Mouse (Mus musculus): Measurements from ENCODE around the gene Icam4. TPM values are rescaled to one million over a fixed set of nuclear protein-coding genes. Genes with fewer than 3 reads are reported as not detected.

Gene Icam4
- polyA plus RNA-seq, 1 experiment from 2014 or later: 0.99 TPM

DNA sequence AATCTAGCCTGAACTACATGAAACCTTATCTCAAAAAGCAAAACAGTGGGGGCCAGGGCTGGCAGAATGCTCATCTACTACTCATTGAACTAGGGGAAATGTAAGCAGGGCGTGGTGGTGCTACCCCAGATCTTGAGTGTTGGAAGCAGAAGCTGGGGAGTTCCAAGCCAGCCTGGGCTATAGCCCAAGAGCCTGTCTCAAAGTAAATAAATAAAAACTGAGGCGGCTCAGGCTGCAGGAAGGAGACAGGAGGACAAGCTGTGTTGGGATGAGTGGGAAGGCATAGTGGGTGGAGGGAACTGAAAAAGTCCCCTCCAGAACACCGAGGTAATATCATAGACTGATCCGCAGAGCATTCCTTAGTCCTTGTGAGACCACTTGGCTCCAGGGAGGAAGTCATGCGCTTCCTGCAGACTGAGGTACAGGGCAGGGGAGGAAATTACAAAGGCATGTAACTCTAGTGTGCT lies 17.3 kb upstream of the Icam4 start:
- CTCF ChIA-PET: interaction anchor here (2.2 kb wide), 1 partner anchor 18 kb away, joined by 7 read pairs; no protein-coding TSS in a partner anchor
- POLR2A ChIA-PET: no interaction called here
- peak; percentile 15 for ATAC-seq
- in situ Hi-C loops (cut with MboI; ENCODE audit: low pct_unique_long_range_greater_than_20kb): no loop called here
- TF ChIP-seq CTCF (IDR thresholded peaks at IDR 0.05): no peak
- peaks cover 4% of the 10 kb centered on the region for H3K27me3 ChIP-seq
- DNase-seq (ENCODE audit: low read depth, low spot score): no peak

- peak; percentile 6 for ATAC-seq
- DNase-seq (ENCODE audit: low read depth, low spot score): no peak
- in situ Hi-C loops (cut with MboI; ENCODE audit: low pct_unique_long_range_greater_than_20kb): no loop called here
- H3K27me3 ChIP-seq: peaks cover 4% of the 10 kb centered on the region
- no peak for TF ChIP-seq CTCF (IDR thresholded peaks at IDR 0.05)
- ChIA-PET CTCF (interaction anchor here (2.2 kb wide), 1 partner anchor 18 kb away, joined by 7 read pairs; no protein-coding TSS in a partner anchor), POLR2A (interaction anchor here (0.6 to 0.7 kb wide), 2 partner anchors 70 to 129 kb away, joined by 3 to 4 read pairs; no protein-coding TSS in a partner anchor)
These were observed 16.8 kb upstream of the Icam4 start for GRCm38 (mm10) chr9:21012368-21012767.

DNA sequence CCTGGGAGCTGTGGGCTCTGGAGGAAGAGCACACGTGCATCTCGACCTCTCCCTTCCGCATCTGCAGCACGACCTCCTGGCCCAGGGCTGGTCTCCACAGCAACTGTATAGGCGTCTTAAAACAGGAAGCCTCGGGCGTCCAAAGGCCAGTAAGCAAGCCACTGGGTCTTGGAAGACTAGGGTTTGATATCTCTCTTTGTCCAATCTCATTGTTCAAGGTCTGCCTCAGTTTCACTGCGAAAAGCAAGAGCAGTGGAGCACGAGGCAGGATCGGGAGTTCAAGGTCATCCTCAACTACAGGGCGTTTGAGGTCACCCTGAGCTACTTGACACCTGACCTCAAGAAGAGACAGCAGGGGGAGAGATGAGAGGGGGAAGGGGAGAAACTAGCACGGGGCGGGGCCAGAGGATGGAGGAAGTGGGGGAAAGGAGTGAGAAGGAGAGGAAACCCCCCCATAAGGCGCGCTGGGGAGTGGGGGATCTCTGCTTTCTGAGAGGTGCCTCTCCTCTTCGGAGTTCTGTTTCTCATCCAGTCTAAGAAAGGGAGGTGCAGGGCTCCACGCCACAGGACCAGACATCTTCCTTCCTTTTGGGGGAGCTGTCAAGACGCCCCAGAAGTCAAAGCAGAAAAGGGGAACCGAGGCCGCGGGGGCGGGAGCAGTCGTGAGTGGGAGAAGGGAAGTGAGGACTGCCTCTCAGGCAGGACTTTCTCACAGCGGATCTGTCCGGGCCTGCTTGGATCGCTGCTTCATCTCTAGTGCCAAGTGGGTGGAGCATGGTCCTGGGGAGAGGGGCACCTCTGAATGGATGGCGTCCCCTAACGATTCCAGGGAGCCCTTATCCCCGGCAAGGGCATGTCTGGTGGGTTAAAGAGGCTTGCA lies 14.2 kb upstream of the Icam4 start:
- in situ Hi-C loops (cut with MboI; ENCODE audit: low pct_unique_long_range_greater_than_20kb): no loop called here
- ATAC-seq: no peak
- ChIA-PET CTCF (no interaction called here), POLR2A (interaction anchor here (0.6 to 0.8 kb wide), 2 partner anchors 9 to 110 kb away, joined by 3 to 4 read pairs; no protein-coding TSS in a partner anchor)
- no peak for TF ChIP-seq CTCF (IDR thresholded peaks at IDR 0.05)
- DNase-seq (ENCODE audit: low read depth, low spot score): no peak
- H3K27me3 ChIP-seq: peaks cover 4% of the 10 kb centered on the region

DNA sequence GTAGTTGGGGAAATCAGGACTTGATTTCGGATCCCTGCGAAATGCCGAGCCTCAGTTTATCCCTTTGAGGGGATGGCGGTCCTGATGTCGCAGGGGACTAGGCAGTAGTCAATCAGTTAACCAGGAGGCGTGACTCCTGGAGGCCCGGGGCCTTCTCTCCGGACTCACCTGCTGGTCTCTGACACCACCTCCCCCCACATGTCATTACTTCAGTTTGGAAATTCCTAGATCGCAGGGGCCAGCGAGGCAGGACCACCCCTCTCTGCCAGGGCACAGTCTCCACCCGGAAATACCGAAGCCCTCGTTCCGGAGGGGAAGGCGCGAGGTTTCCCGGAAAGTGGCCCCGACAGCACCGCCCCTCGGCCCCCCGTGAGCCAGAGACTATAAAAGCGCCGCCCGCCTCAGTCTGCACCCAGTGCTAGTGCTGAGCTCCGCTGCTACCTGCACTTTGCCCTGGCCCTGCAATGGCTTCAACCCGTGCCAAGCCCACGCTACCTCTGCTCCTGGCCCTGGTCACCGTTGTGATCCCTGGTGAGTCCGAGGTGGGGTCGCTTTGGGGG lies 13.5 kb upstream of the Icam4 start, which contains the start of gene Icam1:
TSS of gene Icam1 (plus strand) at position 415 of the 560 bp plus-strand sequence.
- ChIA-PET CTCF (no interaction called here), POLR2A (no interaction called here)
- no peak for TF ChIP-seq CTCF (IDR thresholded peaks at IDR 0.05)
- peaks cover 4% of the 10 kb centered on the region for H3K27me3 ChIP-seq
- in situ Hi-C loops (cut with MboI; ENCODE audit: low pct_unique_long_range_greater_than_20kb): no loop called here
- ATAC-seq (no peak), DNase-seq (ENCODE audit: low read depth, low spot score) (no peak)

- TF ChIP-seq CTCF (IDR thresholded peaks at IDR 0.05): no peak
- POLR2A ChIA-PET: no interaction called here
These were observed 12.6 kb upstream of the Icam4 start for GRCm38 (mm10) chr9:21016331-21017176.

GRCm38 (mm10) chr9:21017177-21017575 lies 12.0 kb upstream of the Icam4 start:
- ATAC-seq (no peak), DNase-seq (ENCODE audit: low read depth, low spot score) (no peak)
- CTCF ChIA-PET: interaction anchor here (0.8 kb wide), 1 partner anchor 9 kb away, joined by 3 read pairs; no protein-coding TSS in a partner anchor
- TF ChIP-seq CTCF (IDR thresholded peaks at IDR 0.05): no peak
- peaks cover 4% of the 10 kb centered on the region for H3K27me3 ChIP-seq
- POLR2A ChIA-PET: no interaction called here
- in situ Hi-C loops (cut with MboI; ENCODE audit: low pct_unique_long_range_greater_than_20kb): no loop called here

More at GRCm38 (mm10) chr9:21016331-21017176, 12.6 kb upstream of the Icam4 start:
- DNase-seq (ENCODE audit: low read depth, low spot score): no peak
- CTCF ChIA-PET: interaction anchor here (0.8 kb wide), 1 partner anchor 9 kb away, joined by 3 read pairs; no protein-coding TSS in a partner anchor
- peaks cover 4% of the 10 kb centered on the region for H3K27me3 ChIP-seq
- in situ Hi-C loops (cut with MboI; ENCODE audit: low pct_unique_long_range_greater_than_20kb): no loop called here
- ATAC-seq: no peak

GRCm38 (mm10) chr9:21018600-21018999 lies 10.6 kb upstream of the Icam4 start:
- DNase-seq (ENCODE audit: low read depth, low spot score): no peak
- in situ Hi-C loops (cut with MboI; ENCODE audit: low pct_unique_long_range_greater_than_20kb): no loop called here
- H3K27me3 ChIP-seq: peaks cover 4% of the 10 kb centered on the region
- no peak for TF ChIP-seq CTCF (IDR thresholded peaks at IDR 0.05)
- no peak for ATAC-seq
- ChIA-PET POLR2A (no interaction called here), CTCF (interaction anchor here (0.8 kb wide), 1 partner anchor 11 kb away, joined by 3 read pairs; the partner anchor contains the start of gene Icam4)

GRCm38 (mm10) chr9:21021363-21021762 lies 7.8 kb upstream of the Icam4 start:
- ChIA-PET CTCF (no interaction called here), POLR2A (no interaction called here)
- no peak for TF ChIP-seq CTCF (IDR thresholded peaks at IDR 0.05)
- no peak for ATAC-seq
- DNase-seq (ENCODE audit: low read depth, low spot score): no peak
- peaks cover 3% of the 10 kb centered on the region for H3K27me3 ChIP-seq
- in situ Hi-C loops (cut with MboI; ENCODE audit: low pct_unique_long_range_greater_than_20kb): no loop called here

- in situ Hi-C loops (cut with MboI; ENCODE audit: low pct_unique_long_range_greater_than_20kb): no loop called here
- CTCF ChIA-PET: no interaction called here
- ATAC-seq: no peak
- H3K27me3 ChIP-seq: no peaks in the 10 kb centered on the region
- no peak for DNase-seq (ENCODE audit: low read depth, low spot score)
- POLR2A ChIA-PET: no interaction called here
- no peak for TF ChIP-seq CTCF (IDR thresholded peaks at IDR 0.05)
These were observed 6.9 kb upstream of the Icam4 start for GRCm38 (mm10) chr9:21022288-21022687.

DNA sequence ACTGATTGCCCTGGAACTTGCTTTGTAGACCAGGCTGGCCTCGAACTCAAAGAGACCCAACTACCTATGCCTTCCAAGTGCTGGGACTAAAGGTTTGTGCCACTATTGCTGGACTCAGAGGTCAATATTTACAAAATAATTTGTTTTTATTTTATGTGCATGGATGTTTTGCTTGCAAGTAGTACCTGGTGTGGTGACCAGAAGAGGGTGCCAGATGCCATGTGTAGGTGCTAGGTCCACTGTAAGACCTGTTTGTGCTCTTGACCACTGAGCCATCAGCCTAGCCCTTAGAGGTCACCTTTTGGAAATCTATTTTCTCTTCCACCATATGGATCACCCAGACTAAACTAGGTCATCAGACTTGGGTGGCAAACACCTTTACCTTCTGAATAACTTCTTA lies 6.4 kb upstream of the Icam4 start:
- in situ Hi-C loops (cut with MboI; ENCODE audit: low pct_unique_long_range_greater_than_20kb): no loop called here

More for the DNA sequence above, 6.4 kb upstream of the Icam4 start:
- ChIA-PET CTCF (no interaction called here), POLR2A (no interaction called here)
- no peak for TF ChIP-seq CTCF (IDR thresholded peaks at IDR 0.05)
- no peak for DNase-seq (ENCODE audit: low read depth, low spot score)
- no peaks in the 10 kb centered on the region for H3K27me3 ChIP-seq
- ATAC-seq: no peak
